Mouse (Mus musculus) left cerebral cortex, postnatal 14 days (tissue): ENCODE data around the gene Ndst2. TPM values are rescaled to one million over a fixed set of nuclear protein-coding genes. Genes with fewer than 3 reads are reported as not detected.

Source experiments
- DNase-seq, 2 experiments: peaks; one replicate each; pipeline ENCODE4 v3.0.0; 2021 to 2022; ENCODE audit warnings: low spot score in 2 of 2, mixed read lengths in 1 of 2
- intact Hi-C: fragments of 180-260 bp; cut with DNase I; formaldehyde crosslinking; loops from one replicate; pipeline ENCODE4 v1.15.1; 2025
- long read RNA-seq, 2 experiments: library from polyadenylated mRNA; stranded (forward); transcript quantifications; one replicate each; pipeline ENCODE4 v2.0.0; 2021
- total RNA-seq, 2 experiments: library from RNA; stranded (reverse); gene quantifications; 2 replicates each; pipeline ENCODE4 v1.2.3; 2021

Gene Ndst2
- 10 to 100 TPM; 14.5 to 17.5 TPM for total RNA-seq
- long read RNA-seq, experiment 1, partial matches to known transcripts, result 4 of 15 reads
- long read RNA-seq, experiment 1, other reads (novel, unspliced or antisense), result 5 of 15 reads
- long read RNA-seq, experiment 2, partial matches to known transcripts, result 1 of 8 reads
- long read RNA-seq, experiment 2, other reads (novel, unspliced or antisense), result 2 of 8 reads

DNA sequence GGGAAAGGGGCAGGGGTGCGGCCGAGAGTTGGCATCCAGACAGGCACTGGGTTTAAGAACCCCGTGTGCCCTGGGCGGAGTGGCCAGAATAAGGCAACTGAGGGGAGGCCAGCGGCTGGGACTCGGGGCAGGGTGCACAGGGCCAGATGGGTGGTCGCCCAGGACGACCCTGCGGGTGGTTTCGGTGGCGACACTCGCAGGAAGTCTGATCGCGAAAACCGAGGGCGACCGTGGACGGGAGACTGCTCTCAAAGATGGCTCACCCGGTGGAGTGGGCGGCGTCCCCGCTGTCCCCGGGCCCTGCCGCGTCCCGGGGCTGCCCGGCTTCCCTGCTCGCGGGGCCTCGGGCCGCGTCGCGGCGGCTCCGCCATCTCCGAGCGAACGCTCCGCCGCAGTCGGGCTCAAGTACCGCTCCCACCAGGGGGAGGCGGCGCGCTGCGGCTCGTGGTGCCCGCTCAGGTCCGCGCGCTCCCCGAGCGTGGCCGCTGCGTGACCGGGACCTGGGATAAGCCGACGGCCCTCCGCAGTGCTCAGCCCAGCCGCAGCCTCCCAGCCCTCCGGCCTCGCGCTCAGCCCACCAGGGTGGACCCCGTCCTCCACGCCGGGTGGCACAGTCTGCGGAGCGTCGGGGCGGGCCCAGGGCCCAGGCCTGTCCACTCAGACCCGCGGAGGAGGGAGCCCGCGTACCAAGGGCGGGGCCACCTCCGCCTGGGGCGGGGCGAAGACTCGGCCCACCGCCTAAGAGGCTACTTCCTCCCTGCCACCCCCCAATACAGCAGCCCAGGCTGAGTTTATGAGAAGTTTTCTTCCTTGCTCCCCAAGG is at the start of gene Ndst2:
Gene Ndst2, minus strand, starts transcription at position 611 of the 823 bp plus-strand sequence.
- intact Hi-C loops, result no loop called here
- peak; percentile 78 to 80 for DNase-seq

DNA sequence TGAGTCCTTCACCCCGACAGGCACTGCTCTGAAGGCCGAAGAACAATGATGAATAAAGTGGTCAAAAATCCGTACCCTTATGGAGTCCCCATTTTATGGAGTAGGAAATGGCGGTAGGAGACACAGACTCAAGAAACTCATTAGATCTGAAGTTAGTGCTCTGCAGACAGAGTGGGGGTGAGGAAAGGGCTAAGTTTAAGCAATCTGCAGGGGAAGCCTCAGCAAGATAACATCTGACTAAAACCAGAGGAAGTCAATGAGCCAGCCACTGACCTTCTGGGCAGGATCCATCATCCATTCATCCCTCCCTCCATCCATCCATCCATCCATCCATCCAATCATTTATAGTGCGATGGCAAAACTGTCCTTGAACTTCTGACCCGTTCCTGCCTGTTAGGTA is 49.2 kb upstream of the Ndst2 start:
- intact Hi-C loops, result no loop called here
- DNase-seq, result no peak

DNA sequence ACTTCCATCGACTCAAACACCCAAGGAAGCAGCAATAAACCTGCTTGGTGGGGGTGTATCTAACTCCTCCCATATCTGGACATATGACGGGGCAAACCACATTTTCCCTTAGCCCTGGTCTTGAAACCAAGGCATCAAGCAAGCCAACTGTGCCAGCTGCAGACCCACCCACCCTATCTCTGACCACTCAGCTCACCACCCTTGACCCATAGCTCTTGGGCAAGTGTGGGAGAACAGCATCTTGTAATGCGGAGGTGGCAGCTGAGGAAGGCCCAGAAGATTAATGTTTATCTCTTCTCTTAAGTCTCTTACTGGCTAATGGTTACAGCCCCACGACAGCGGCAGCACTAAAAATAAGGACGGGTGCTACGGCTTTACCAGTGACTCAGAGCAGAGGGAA is 48.5 kb upstream of the Ndst2 start:
- intact Hi-C loops, result no loop called here
- DNase-seq, result no peak

DNA sequence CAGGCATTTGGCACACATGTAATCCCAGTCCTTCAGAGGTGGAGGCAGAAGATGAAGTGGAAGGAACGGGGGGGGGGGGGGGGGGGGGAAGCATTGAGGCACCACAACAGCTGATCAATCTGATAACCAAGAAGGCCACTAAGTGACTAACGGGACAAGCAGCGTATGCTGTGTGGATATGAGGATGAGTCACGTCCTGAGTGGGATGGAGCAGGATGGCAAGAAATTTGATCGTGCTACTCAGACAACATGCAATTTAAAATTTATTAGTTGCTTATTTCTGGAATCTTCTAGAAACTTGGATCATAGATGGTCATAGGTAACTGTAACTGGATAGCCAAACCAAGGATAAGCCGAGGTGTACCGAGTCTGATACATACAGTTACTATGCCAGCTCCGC is 45.9 kb upstream of the Ndst2 start:
- DNase-seq, result no peak
- intact Hi-C loops, result no loop called here

DNA sequence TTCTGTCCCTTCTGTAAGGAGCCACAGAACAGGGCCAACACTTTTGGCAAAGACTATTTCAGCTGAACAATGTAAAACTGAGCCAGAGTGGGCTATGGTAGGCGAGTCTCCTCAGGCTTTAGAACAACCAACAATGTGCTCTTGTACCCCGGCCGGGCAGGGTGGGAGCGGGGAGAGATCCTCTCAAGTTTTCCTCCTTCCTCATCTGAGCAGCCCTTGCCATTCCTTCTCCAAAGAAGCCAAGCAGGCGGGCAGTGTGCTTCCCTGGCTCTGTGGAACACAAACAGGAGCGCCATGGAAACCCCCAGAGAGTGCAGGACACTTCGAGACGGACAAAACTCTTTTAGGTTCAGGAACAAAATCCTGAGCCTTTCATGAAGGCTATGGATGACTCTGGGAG is 44.1 kb upstream of the Ndst2 start:
- DNase-seq, result peak in 1 of 2 experiments; percentile 45

DNA sequence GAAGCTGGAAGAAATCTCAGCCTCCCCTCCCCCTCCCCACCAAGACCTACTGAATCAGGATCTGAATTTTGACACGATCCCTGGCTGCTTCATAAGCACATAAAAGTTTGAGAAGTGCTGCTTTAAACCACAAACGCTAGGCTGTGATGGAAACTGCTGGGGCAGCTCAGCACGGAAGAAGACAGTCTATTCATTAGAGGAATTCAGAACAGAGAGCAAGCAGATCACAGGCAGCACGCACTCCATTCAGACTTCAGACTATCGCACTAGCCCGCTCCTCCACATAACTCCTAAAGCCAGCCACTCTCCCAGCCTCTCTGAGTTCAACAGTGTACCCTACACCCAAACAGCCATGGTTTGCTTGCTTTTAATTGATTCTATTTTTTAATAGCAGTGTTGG is 41.3 kb upstream of the Ndst2 start:
- no peak for DNase-seq
- intact Hi-C loops, result no loop called here

More for the DNA sequence above, 44.1 kb upstream of the Ndst2 start:
- intact Hi-C loops, result no loop called here

DNA sequence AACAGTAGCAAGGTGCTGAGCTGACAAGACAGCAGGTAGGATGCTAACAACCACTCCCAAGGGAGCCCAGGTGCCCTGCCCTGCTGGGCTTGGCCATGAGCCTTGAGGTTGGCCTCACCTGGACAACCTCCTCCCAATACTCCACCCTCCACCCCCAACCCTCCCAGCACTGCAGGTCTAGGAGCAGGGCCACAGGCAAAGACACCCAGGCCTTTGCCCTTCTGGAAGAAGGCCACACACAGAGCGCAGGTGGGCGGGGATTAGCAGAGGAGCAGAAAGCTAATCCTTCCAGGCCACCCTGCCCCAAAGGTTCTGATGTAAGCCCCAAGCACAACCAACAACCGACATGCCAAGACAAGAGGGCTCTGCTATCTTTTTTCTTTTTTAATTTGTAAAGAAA is 39.0 kb upstream of the Ndst2 start:
- DNase-seq, result no peak
- intact Hi-C loops, result no loop called here

DNA sequence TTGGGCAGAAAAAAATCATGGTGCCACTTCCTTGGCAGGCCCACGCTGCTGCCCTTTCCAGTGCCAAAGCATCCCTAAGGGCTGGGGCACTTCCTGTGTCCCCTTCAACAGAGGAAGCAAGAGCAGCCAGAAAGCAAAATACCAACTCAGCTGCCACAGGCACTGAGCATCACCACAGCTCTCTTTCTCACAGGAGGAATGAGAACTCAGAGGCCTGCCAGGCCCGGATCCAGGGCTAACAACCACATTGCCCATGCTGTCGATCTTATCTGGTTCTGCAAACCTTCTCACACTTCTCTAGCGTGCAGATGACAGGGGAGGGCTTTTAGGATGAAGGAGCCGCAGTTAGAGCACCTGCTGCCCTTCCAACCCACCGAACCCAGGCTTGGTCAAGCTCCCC is 38.4 kb upstream of the Ndst2 start:
- DNase-seq, result no peak
- intact Hi-C loops, result no loop called here

DNA sequence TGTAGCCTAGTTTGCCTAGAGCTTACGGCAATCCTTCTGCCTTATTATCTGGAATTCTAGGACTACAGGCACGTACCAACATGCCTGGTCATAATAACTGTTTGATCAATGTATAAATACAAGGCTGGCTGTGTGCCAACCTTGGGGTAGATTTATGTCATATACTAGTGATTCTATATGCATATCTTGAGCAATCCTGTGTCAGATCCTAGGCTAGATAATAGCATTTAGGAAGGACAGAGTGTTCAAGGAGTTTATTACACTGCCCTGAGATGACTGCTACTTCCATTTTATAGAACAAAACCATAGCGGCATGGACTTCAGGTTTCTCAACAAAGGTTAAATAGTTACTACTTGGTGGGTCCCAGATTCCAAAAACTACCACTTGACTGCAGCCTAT is 37.6 kb upstream of the Ndst2 start:
- no peak for DNase-seq
- intact Hi-C loops, result no loop called here

DNA sequence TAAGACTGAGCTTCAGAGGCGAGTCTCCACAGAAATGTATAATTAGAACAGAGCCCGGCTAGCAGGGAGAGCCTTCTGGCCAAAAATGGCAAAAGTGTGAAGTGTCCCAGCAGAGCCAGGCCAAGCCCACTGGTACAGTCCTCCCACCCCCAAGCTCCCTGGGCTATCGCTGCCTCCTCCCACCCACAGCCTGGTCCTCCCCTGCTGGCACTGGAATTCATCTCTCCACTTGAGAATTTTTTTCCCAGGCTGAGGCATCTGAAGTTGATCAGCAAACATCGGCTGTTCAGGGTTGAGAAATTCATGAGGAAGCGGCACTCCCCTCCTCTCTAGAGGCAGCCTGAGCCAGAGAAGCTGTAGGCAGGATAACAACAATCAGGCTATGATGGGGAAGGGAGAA is 34.2 kb upstream of the Ndst2 start:
- DNase-seq, result peak in 1 of 2 experiments; percentile 31
- intact Hi-C loops, result loop anchor here (1.0 kb wide), 1 partner anchor 23 kb away; no protein-coding TSS in a partner anchor

DNA sequence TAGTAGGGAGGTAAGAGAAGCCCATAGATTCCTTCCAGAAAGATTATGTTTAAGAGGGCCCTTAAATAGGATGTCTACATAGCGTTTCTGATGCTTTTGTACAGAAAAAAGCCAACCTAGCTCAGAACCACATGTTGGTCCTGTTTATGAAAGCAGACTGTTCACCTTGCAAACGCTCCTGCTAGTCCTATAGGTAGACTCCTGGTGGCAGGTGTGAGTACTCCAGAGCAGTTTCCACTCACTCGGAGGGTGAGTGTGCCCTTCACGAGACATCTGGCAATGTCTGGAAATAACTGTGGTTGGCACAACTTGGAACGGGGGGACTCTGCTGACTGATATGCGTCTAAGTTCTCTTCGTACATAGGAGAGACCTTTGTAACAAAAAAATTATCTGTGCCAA is 33.6 kb upstream of the Ndst2 start:
- DNase-seq, result no peak
- intact Hi-C loops, result loop anchor here (1.0 to 2.0 kb wide), 2 partner anchors 23 to 105 kb away; no protein-coding TSS in a partner anchor

DNA sequence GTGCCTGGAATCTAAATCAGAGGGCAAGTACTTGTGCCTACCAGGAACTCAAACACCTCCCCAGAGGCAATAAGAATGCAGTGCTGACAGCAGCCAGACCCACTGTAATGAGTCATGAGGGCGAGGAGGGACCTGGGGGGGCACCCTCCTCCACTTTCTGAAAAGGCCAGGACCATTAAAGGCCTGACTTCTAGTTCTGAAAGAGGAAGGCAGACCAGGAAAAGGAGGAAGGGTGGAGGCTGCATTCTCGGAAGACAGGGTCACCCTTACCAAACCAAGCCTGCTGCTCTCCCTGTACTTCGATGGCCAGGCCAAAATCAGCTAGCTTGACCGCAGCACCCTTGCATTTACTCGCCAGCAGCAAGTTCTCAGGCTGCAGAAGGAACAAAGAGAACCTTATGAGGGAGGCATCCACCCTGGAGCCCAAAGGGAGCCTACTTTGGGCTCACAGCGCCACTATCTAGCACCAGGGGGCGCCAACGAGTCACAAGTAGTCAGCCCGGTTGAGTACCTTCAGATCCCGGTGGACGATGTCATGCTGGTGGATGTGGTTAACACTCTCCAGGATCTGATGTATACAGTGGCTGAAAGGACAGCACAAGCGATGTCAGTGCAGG is 31.4 kb upstream of the Ndst2 start:
- intact Hi-C loops, result loop anchor here (2.0 kb wide), 1 partner anchor 107 kb away; no protein-coding TSS in a partner anchor
- DNase-seq, result peak; percentile 91

DNA sequence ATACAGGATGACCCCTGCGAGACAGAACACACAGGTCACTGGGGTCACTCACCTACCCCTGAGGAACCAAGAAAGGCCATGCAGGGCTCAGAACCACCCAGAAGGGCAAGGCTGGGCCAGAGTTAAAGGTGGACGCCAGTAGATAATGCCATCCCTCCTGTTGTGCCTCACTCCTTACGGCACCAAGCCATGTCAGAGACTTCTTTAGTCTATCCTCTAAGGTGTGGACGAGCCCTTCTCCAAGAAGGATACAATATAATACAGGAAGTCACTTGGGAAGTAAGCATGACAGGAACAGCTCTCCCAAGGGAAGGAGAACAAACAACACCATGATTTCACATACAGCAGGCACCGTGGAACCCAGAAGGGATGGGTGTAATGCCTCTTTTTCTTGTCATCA is 30.6 kb upstream of the Ndst2 start:
- intact Hi-C loops, result no loop called here
- no peak for DNase-seq

DNA sequence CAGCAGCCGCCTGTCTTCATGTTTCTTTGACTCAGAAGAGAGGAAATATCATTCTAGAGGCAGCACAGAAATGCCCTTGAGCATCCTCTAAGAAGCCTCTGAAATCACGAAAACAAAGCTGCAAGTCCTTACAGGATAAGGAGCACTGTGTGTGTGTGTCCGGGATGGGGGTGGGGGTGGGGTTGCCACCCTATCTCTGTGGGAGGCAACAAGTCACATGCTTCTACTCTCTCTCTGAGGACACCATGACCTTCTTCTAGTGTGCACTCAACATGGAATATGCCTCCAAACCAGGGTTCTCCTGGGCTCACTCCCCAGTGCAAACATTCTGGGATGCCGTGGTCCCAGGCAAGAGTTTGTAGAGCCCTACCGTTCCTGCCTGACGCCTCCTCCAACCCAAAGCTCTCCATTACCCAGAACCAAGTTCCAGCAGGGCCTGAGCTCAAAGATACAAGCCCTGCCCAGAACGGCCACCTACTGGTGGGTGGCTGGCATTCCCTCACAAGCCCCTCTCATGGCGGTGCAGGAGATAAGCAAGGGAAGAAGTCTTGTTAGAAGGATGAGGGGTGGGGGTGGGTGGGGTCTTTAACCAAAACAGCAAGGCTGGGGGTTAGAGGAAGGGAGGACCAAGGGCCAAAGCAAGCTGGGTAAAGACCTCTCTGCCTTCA is 24.5 kb upstream of the Ndst2 start:
- intact Hi-C loops, result no loop called here
- DNase-seq, result no peak

DNA sequence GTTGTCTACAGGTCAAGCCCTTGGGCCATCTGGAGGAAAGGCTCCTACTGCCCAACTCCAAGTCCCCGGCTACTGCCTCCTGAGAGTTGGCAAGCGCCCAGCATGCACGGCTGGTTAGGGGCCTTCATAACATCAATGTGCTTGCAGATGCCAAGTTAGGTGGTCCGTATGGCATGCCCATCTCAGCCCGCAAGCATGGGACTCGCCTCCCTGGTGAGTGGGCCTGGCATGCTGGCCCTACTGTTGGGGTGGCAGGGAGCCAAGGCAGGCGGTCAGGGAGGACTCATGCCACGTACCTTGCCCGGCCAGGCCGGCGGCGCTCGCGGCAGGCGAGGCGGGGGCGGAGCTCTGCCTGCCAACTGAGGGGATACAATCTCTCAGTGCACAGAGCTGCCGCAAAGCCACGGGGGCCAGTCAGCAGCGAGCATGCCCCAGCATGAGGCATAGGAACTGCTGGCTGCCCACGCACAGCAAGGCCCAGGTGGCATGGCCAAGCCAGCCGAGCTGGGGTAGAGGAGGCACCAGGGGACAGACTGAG is 23.1 kb upstream of the Ndst2 start:
- intact Hi-C loops, result no loop called here
- no peak for DNase-seq

DNA sequence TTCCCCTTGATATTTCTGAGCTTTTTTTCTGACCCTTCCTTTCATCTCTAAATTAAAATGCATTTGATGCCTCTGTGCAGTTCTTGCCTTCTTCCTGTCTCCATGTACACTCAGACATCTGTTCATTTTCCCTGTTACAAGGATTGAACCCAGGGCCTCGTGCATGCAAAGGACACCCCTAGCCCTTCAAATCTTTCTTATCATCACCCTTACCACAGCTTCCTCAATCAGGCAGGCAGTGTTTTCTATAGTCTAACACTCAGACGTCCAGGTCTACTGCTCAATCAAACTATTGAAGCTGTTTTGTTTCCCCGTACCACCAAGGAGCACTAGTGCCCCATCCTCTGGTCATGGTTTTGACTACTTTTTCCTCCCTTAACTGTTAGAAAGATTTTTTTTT is 19.4 kb upstream of the Ndst2 start:
- intact Hi-C loops, result no loop called here
- DNase-seq, result no peak

DNA sequence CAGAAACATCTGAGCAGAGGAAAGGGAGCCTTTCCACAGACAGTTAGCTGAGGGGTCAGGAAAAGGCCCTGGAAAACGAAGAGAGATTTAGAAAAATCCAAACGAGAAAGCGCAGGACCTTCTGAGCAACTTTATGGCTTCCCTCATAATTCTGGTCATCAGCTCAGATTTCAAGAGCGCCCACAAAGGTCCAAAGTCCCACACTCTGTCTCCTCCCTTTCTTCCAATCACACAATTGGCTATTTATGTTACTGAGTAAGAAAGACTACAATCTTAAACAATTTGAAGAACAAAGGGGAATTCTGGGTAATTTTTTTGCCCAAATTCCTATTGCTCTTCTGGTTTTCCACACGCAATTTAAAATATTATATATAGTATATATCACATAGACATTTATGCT is 16.1 kb upstream of the Ndst2 start:
- intact Hi-C loops, result no loop called here
- no peak for DNase-seq

DNA sequence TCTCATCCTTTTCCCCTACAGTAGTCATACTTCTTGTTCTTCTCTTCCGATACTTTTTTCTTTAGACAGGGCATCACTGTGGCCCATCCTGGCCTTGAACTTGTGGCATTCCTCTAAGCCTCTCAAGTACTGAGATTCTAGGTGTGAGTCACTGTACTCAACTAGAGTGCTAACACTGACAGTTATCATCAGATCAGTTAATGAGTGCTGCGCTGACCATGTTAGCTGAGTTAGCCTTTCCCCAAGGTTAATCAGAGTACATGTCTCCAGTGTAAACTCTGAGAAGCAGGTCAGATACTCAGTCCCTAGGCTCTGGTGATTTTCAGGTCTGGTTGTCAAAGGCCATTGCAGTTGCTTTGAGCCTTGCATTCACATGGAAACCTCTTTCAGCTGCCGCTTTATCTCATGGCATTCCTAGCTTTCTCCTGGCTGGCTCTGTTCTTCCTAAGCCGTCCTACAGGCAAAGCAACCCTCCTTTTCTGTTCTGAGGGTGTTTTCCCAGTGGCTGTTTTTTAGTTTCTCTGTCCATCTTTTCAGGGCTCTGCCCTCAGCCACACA is 15.2 kb upstream of the Ndst2 start:
- DNase-seq, result no peak
- intact Hi-C loops, result no loop called here

DNA sequence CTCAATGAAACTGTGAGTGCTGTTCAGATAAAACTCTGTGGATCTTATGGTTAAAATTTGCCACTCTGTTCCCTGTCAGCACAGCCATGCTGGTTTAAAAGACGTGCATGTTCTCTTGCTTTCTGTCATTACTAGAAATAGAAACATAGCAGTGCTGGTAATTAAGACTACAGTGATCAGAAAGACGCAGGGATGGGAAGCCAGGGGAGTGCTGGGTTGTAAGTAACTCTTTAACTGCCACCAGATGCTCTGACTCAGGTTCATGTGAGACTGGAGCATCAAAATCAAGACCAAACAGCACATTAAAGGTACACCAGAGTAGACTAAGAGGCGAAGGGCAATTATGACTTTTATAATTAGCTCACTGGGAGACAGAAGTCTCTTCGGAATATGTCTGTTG is 14.0 kb upstream of the Ndst2 start:
- intact Hi-C loops, result no loop called here

DNA sequence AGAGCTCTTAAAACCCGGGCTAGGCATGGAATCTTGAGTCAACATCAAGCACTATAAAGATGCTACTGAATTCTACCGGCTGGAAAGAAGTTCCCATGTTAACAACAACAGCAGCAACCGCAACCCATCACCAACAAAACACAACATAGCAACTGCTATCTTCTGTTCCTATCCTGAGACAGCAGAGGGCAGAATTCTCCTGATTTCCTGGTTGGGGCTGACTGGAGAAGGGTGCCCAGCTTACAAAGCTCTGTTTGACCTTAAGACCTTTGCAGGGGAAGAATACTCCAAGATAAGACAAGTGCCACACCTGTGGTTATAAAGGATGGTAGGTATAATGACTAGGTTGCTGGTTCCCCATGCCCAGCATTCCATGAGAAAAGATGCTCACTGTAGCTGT is 12.6 kb upstream of the Ndst2 start:
- intact Hi-C loops, result no loop called here
- no peak for DNase-seq

More for the DNA sequence above, 14.0 kb upstream of the Ndst2 start:
- DNase-seq, result no peak
